Mouse (Mus musculus) granulocyte monocyte progenitor cell, adult 5-6 weeks (primary cell): Measurements from ENCODE around the gene Defb26. TPM values are rescaled to one million over a fixed set of nuclear protein-coding genes. Genes with fewer than 3 reads are reported as not detected.

Source experiments
- ATAC-seq: replicated peaks from 2 replicates; pipeline ENCODE4 v1.8.0; 2016; ENCODE audit warnings: mild to moderate bottlenecking, moderate TSS enrichment, inconsistent platforms; ENCODE audit not compliant: poor library complexity, severe bottlenecking
- total RNA-seq, 2 experiments: library from RNA; stranded (forward) in 1 of 2; stranded (reverse) in 1 of 2; fragments of 200-712, 200-1000 nt in 1 of 2; fragments of >200 nt in 1 of 2; fragmentation: Nextera tagmentation in 1 of 2; gene quantifications; 2 replicates each; pipeline ENCODE4 v1.2.3; 2014 to 2017

Gene Defb26
- total RNA-seq (2014; fragmentation: Nextera tagmentation) (not detected in 2 replicates), total RNA-seq (2017) (not detected in 2 replicates)

DNA sequence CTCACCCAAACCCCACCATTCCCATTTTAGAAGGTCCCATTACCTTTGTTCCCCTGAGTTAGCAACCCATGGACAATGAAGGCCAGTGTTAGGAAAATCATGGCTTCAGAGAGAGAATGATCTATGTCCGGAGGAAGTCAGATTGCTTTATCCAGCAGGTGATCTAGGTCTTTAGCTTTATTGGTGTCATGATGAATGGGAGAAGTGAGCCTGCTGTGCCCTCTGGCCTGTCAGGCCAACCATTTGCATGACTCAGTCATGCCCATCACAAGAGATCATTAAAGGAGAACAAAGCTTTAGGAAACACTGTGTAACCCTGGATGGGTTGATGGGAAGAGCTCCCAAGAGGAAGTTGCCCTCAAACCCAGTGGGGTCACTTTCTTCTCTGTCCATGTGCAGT lies at the start of gene Defb26:
Defb26 (minus strand) TSS at position 101 of the 400 bp plus-strand sequence.
- no peak for ATAC-seq

GRCm38 (mm10) chr2:152556655-152557054 lies 45.2 kb upstream of the Defb26 start:
- no peak; the same call in 1 of the 2 replicates for ATAC-seq

- peak; percentile 76 for ATAC-seq
Measured at GRCm38 (mm10) chr2:152553774-152554423, 42.4 kb upstream of the Defb26 start.

GRCm38 (mm10) chr2:152548124-152548523 lies 36.6 kb upstream of the Defb26 start:
- ATAC-seq = no peak

GRCm38 (mm10) chr2:152544691-152545090 lies 33.2 kb upstream of the Defb26 start:
- peak; percentile 66 for ATAC-seq

GRCm38 (mm10) chr2:152543478-152543877 lies 32.0 kb upstream of the Defb26 start:
- no peak for ATAC-seq

- ATAC-seq = no peak
Measured at GRCm38 (mm10) chr2:152542897-152543296, 31.4 kb upstream of the Defb26 start.

GRCm38 (mm10) chr2:152541979-152542378 lies 30.5 kb upstream of the Defb26 start:
- ATAC-seq = peak; percentile 95

- no peak for ATAC-seq
Measured at GRCm38 (mm10) chr2:152539944-152540710, 28.6 kb upstream of the Defb26 start, which contains the start of gene Defb29. Gene Defb29 (minus strand): TSS chr2:152540098.

DNA sequence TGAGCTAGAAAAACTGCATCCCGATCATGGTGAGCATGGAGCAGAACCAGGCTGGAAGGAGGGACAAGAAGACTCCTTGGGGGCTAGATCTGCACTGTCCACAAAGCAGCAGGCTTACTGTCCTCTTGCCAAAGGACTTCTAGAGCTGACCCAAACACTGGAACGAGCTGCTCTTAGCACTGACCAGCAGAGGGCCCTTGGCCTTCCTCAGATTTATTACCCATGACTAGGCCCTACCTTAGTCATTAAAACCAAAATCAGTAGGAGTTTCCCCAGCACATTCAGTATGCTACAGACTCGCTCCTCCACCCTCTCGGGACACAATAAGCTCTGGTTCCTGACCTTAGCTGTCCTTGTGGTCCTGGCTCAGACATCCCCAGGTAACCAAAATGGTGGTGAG lies 6.5 kb upstream of the Defb26 start, which contains the start of gene Defb28:
Defb28 (plus strand) TSS at position 275 of the 400 bp plus-strand sequence.
- no peak for ATAC-seq

- no peak for ATAC-seq
Measured at GRCm38 (mm10) chr2:152516084-152516483, 4.6 kb upstream of the Defb26 start.

GRCm38 (mm10) chr2:152503950-152504349 lies 7.5 kb downstream of the Defb26 start:
- no peak; the same call in 1 of the 2 replicates for ATAC-seq

- no peak for ATAC-seq
Measured at GRCm38 (mm10) chr2:152500863-152501229, 10.6 kb downstream of the Defb26 start.

- ATAC-seq = no peak
Measured at GRCm38 (mm10) chr2:152500204-152500862, 11.2 kb downstream of the Defb26 start.

DNA sequence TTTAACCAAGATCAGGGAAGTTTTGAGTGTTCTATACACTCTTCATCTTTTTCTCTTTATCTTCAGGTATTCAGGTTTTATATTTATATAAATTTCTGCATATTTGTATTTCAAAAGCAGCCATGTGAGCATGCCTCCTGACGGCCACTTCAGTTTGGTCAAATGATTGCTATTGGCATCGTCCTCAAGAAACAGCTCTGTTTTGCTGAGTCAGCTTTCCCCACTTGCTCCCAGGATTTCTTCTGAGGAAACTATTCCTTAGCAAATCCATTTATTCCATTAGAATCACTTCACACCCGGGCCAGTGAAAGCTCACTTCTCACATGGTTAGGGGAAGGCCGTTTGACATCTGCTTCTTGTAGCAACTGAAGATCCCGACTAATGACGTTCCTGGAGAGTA lies 13.5 kb downstream of the Defb26 start:
- ATAC-seq = no peak

DNA sequence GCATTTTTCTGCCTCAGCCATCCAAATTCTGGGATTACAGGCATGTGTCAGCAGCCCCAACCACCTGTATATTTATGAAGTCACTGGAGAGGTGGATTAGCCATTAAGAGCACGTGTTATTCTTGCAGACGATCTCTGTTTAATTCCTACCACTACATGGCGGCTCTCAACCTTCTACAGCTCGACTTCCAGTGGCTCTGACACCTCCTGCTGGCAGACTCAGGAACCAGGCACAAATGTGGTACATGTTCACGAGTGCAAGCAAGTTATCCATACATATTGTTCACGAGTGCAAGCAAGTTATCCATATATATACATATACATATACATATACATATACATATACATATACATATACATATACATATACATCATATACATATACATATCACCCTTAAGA lies 18.3 kb downstream of the Defb26 start:
- no peak for ATAC-seq

DNA sequence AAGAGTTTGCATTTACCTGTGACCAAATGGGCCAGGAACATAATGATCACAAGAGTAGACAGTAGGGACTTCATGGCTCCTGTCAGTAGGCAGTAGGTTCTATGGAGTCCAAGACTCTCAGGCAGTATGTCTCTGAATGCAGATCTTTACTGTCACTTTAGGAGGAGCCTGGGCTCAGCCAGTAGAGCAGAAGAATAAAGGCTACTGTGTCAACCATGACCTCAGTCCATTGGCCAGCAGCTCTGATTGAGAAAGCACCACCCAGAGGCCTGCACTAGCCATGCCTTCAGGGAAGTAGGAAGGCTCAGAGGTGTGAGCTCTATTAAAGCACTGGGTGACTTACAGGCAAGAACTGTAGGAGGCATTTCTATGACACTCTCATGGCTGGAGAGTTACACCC lies 21.5 kb downstream of the Defb26 start, which contains the start of gene Defb22:
Defb22 (minus strand) TSS at position 101 of the 400 bp plus-strand sequence.
- no peak for ATAC-seq

- no peak for ATAC-seq
Measured at GRCm38 (mm10) chr2:152487024-152487423, 24.5 kb downstream of the Defb26 start.

- no peak for ATAC-seq
Measured at GRCm38 (mm10) chr2:152481726-152482125, 29.8 kb downstream of the Defb26 start.

- peak; percentile 56 for ATAC-seq
Measured at GRCm38 (mm10) chr2:152480881-152481280, 30.6 kb downstream of the Defb26 start.

DNA sequence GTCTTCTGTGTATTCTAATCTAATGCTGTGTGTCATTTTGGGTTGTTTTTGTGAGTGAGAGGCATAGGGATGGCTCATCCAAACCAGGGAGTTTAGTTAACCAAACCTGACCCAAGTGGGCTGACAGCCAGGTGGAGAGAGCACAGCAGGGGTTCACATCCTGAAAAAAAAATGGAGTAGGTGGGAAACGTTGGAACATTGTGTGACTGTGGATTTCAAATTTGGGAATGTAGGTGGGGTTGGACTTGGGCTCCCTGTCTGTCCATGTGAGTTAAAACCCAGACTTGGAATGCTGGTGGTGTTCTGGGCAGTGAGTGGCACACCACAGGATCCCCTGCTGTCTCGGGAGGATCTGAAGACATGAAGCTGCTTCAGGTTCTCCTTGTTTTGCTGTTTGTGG lies 34.7 kb downstream of the Defb26 start, which contains the start of gene Defb20:
Defb20 (plus strand) TSS at position 301 of the 400 bp plus-strand sequence.
- ATAC-seq = no peak
